Mouse (Mus musculus) lung, adult 2 months (tissue): ENCODE measurements around the gene Ager. TPM values are rescaled to one million over a fixed set of nuclear protein-coding genes. Genes with fewer than 3 reads are reported as not detected.

Experiments used
- DNase-seq: peaks from one replicate; pipeline ENCODE4 v3.0.0; 2022
- H3K4me1 ChIP-seq: fragments of 200-500 bp; 2 replicates; pipeline ENCODE4 v1.6.1; 2011; ENCODE audit warnings: low read length; ENCODE audit not compliant: control insufficient read depth, insufficient read depth
- H3K4me3 ChIP-seq: fragments of 200-500 bp; replicated peaks from 2 replicates; pipeline ENCODE3; 2011; ENCODE audit warnings: low read depth, mild to moderate bottlenecking, control low read depth, low read length; ENCODE audit errors: extremely low read depth
- CTCF ChIP-seq: fragments of 200-500 bp; IDR thresholded peaks from 2 replicates; pipeline ENCODE4 v1.5.1; 2011; ENCODE audit warnings: mild to moderate bottlenecking, low read length, control low read depth; ENCODE audit not compliant: insufficient read depth
- POLR2A ChIP-seq: fragments of 200-500 bp; IDR thresholded peaks from 2 replicates; pipeline ENCODE4 v1.6.1; 2011; ENCODE audit warnings: low read depth, mild to moderate bottlenecking, control low read depth, low read length, borderline replicate concordance; ENCODE audit errors: extremely low read depth
- WGBS: fragments of 180-500 bp; shearing (Covaris S2); methylation state at CpG from one replicate; pipeline ENCODE4 v1.1.7; 2018; 5-methylcytosine and 5-hydroxymethylcytosine counted together
- polyA plus RNA-seq: library from polyadenylated mRNA; depleted of rRNA; stranded (reverse); fragments of >200 nt; gene quantifications from 2 replicates; pipeline ENCODE4 v1.2.3, GENCODE M21; 2012

Gene Ager
- polyA plus RNA-seq, 1 experiment, result 1,921 TPM

DNA sequence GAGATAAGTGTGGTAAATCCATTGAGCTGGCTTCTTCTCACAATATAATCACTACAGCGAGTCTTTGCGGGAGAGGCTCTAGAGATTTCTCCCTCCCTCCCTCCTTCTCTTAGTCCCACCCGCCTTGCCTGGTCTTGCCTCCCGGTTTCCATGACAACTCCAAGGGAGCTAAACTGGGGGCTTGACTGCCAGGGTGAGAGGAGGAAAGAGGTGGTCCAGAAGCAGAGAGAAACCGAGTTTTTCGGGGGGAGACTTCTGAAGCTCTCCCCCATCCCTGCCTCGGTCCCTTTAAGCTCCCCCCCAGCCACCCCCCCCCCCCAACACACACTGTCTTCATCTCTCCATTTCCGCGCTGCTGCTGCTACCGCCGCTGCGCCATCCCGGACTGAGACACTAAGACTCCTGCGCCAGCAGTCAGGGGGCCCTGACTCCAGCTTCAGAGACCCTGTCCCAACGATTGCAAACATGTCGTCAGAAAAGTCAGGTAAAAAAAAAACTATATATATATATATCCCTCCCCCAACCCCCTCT, 31.6 kb downstream of the Ager start, which contains the start of gene Prrt1:
Gene Prrt1 (plus strand): TSS at position 313 of the 531 bp plus-strand sequence.
- H3K4me1 ChIP-seq, result peaks cover 15% of the 10 kb centered on the region
- TF ChIP-seq POLR2A, result peak; percentile 28; the same call in 1 of the 2 replicates
- TF ChIP-seq CTCF, result no peak
- peak within 1 kb of the TSS; percentile 24 for H3K4me3 ChIP-seq
- WGBS, result 16% methylated on average over 16 of the region's 16 CpGs
- no peak for DNase-seq

DNA sequence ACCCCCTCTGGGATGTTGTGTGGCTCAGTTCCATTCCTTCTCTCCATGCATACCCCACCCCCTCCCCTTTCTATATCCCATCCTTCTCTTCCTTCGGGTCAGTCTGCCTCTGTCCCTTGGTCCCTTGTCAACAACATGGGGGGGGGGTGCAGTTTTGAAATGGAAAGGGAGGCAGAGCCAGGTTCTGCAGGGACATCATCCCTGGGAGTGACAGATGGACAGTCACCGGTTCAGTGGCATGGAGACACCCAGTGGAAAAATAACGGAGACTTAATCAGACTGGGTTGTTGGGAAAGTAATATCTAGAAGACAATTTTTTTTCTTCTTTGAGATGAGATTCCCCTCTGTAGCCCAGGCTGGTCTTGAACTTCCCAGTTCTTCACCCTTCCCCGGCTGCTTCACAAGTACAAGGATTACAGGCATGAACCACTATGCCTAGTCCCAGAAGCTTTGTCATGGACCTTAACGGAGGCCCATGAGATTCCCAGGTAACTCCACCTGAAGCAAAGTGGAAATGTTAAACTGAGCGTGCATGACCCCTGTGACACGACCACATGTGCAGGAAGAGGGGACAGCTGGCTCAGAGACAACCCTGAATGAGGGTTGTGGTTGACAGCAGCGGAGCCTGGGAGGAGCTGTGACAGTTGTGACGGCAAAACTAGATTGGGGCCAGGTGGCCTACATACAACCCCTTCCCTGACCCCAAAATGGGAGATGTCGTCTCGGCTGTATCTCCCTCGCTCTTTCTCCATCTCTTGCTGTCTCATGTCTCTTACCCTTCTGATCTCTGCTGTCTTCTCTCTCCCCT, 32.3 kb downstream of the Ager start:
- peak overlapping the region; percentile 24 for H3K4me3 ChIP-seq
- peaks cover 15% of the 10 kb centered on the region for H3K4me1 ChIP-seq
- no peak for TF ChIP-seq CTCF
- WGBS, result 41% methylated on average over 12 of the region's 12 CpGs
- DNase-seq, result no peak

DNA sequence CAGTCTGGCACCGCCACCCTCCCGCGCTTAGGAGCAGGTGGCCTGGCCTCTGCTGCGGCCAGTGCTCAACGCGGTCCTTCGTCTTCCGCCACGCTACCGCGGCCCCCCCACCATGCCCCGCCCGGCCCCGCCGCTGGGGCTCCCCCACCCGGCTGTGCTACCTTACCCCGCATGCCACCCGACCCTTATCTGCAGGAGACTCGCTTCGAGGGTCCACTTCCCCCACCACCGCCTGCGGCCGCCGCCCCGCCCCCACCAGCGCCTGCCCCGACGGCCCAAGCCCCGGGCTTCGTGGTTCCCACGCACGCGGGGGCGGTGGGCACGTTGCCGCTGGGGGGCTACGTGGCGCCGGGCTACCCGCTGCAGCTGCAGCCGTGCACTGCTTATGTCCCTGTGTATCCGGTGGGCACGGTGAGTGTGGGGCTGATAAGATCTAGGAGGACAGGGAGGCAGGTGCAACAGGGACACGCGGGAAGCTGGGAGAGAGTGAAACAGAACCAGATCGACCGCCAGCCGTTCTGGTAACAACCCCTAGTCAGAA, 33.2 kb downstream of the Ager start:
- WGBS, result 5% methylated on average over 41 of the region's 48 CpGs
- TF ChIP-seq CTCF (no peak), POLR2A (no peak)

DNA sequence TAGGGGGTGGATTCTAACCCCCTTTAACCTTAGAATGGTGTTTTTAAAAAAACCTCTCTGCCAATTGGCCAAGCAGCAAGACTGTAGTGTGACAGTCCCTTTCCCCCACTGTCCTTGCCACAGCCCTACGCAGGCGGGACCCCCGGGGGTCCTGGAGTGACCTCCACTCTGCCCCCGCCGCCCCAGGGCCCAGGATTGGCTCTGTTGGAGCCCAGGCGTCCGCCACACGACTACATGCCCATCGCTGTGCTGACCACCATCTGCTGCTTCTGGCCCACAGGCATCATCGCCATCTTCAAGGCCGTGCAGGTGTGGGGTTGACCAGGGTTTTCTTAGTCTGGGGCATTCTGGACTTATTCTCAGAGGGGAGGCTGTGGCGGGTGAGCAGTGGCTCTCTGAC, 34.0 kb downstream of the Ager start:
- H3K4me1 ChIP-seq, result peaks cover 9% of the 10 kb centered on the region
- no peak overlapping the region for H3K4me3 ChIP-seq
- TF ChIP-seq CTCF, result no peak
- no peak for TF ChIP-seq POLR2A
- no peak for DNase-seq
- 27% methylated on average over 12 of the region's 12 CpGs for WGBS

More for the DNA sequence above, 33.2 kb downstream of the Ager start:
- Histone ChIP-seq H3K4me1 (peaks cover 15% of the 10 kb centered on the region), H3K4me3 (no peak overlapping the region)
- no peak for DNase-seq

DNA sequence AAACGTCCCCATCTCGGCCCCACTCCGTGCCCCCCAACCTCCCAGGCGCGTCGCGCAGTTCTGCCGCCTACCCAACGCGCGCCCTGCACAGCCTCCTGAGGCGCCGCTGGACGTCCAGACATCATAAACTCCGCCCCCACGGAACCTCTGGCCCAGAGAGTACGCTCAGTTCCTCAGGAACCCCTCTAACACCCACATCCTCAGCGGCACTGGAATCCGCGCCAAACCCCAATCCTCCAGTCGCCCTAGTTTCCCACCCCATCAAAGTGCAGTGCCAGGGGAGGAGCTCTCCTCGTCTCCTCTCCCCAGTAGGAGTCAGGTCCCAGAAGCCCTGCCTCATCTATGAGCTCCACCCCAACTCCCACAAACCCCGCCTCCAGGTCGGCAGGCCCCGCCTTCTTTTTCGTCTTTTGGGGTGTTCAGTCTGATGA, 34.6 kb downstream of the Ager start:
- peak; percentile 29; the same call in 1 of the 2 replicates for TF ChIP-seq POLR2A
- no peak for TF ChIP-seq CTCF
- H3K4me1 ChIP-seq, result peaks cover 9% of the 10 kb centered on the region
- DNase-seq, result peak; percentile 73
- peak overlapping the region; percentile 60 for H3K4me3 ChIP-seq
- 3% methylated on average over 26 of the region's 26 CpGs for WGBS

DNA sequence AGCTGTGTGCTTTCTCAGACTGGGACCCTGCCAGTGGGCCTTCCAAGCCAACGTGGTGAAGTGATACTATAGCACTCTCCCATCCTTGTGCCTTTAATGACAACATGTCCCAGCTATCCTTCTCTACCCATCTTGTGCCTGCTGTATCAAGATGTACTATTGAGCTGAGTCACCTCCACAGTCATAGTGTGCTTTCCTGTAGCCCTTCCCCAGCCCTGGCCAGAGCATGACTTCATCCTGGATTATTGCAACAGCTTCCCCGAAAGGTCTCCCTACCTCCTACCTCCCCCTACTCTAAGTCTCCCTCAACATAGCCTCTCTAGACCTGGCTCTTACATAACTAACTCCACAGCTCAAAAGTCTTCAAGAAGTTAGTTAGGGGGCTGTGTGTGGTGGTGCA, 38.0 kb downstream of the Ager start:
- DNase-seq, result no peak
- TF ChIP-seq CTCF, result no peak
- WGBS, result 58% methylated on average over 2 of the region's 2 CpGs
- Histone ChIP-seq H3K4me3 (no peak overlapping the region), H3K4me1 (peaks cover 9% of the 10 kb centered on the region)

DNA sequence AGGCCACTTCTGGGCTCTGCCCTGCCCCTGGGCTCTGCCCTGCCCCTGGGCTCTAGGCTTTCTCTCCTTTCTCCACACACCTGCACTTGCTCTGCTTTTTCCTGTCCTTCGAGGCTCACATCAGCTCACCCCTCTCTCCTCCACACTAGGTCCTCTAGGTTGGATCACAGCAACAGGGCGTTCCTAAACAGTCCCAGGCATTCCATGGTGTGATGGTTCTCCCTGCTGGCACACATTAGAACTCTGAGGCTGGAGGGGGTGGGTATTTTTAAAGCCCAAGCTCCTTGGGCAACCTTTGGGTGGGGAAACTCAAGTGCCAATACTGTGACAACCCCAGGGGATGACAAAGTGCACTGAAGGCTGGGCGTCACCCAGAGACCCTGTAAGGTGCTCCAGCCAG, 39.8 kb downstream of the Ager start:
- no peak overlapping the region for H3K4me3 ChIP-seq
- no peaks in the 10 kb centered on the region; the same call in 1 of the 2 replicates for H3K4me1 ChIP-seq
- no peak for TF ChIP-seq CTCF
- TF ChIP-seq POLR2A, result no peak
- DNase-seq, result no peak
- 52% methylated on average over 3 of the region's 3 CpGs for WGBS

DNA sequence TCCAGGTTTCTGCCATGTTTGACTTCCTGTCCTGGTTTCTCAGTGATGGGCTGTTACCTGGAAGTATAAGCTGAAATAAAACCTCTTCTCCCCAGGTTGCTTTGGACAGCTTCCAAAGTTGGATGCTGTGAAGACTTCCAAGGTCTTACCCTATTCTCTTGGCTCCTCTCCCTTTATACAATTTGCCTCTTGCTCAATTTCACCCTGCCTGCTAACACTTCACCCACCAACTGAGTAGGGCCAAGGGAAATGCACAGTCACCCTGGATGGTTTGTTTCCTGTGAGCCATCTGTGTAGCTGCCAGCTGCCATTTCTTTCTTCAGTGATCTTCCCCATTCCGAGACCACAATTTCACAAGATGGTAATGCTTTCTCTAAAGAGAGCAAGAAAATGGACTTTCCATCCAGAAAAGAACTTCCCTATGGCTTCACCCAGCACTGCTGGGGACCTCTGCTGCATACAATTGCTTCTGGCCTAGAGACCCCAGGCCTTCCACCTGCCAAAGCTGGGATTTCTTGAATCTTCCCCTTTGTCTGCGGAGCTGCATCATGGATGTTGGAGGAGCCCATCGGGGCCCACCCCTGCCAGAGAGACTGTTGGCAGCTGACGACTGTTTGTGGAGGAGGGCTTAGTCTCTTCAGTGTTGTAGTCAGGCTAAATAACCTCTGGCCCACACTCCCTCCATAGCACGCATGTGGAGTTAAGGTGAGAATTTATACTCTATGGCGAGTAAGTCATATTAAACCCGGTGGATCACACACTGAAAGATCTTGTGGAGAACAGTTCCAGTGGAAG, 42.0 kb downstream of the Ager start:
- 82% methylated on average over 7 of the region's 7 CpGs for WGBS
- no peak for TF ChIP-seq POLR2A
- TF ChIP-seq CTCF, result no peak
- H3K4me3 ChIP-seq, result no peak overlapping the region
- DNase-seq, result no peak
- no peaks in the 10 kb centered on the region; the same call in 1 of the 2 replicates for H3K4me1 ChIP-seq
